Mouse (Mus musculus) heart, adult 2 months (tissue): Measurements from ENCODE around the gene H2al1k. TPM values are rescaled to one million over a fixed set of nuclear protein-coding genes. Genes with fewer than 3 reads are reported as not detected.
"Not testable (repeated sequence)": the region's sequence is repeated elsewhere in the genome, so short reads cannot be mapped to it uniquely, and the experiment has no call there.

Experiments
- DNase-seq, 2 experiments: peaks; one replicate each; pipeline ENCODE4 v3.0.0; 2021
- H3K27ac ChIP-seq: fragments of 200-600 bp; 2 replicates; pipeline ENCODE4 v1.8.1; 2022
- H3K27me3 ChIP-seq: fragments of 200-500 bp; 2 replicates; pipeline ENCODE4 v1.6.1; 2012; ENCODE audit warnings: mild to moderate bottlenecking, low read length, inconsistent platforms, mixed read lengths; ENCODE audit not compliant: control insufficient read depth, insufficient read depth
- H3K36me3 ChIP-seq: fragments of 200-500 bp; 2 replicates; pipeline ENCODE4 v1.6.1; 2012; ENCODE audit warnings: low read length, inconsistent platforms; ENCODE audit not compliant: control insufficient read depth, insufficient read depth
- H3K4me1 ChIP-seq: fragments of 200-500 bp; 2 replicates; pipeline ENCODE4 v1.6.1; 2011; ENCODE audit warnings: low read length; ENCODE audit not compliant: control insufficient read depth, insufficient read depth
- H3K4me3 ChIP-seq: fragments of 200-600 bp; 2 replicates; pipeline ENCODE4 v1.8.1; 2022
- H3K79me2 ChIP-seq: fragments of 200-500 bp; replicated peaks from 2 replicates; pipeline ENCODE4 v1.6.1; 2012; ENCODE audit warnings: mild to moderate bottlenecking, inconsistent platforms, low read length, moderate library complexity, mixed read lengths; ENCODE audit not compliant: control insufficient read depth, insufficient read depth
- H3K9ac ChIP-seq: fragments of 200-500 bp; 2 replicates; pipeline ENCODE4 v1.6.1; 2012; ENCODE audit warnings: low read depth, mild to moderate bottlenecking, control low read depth, inconsistent platforms, low read length, mixed read lengths
- CTCF ChIP-seq: fragments of 200-600 bp; IDR thresholded peaks from 2 replicates; pipeline ENCODE4 v1.8.1; 2022; ENCODE audit warnings: antibody characterized with exemption, mild to moderate bottlenecking, moderate library complexity
- EP300 ChIP-seq: fragments of 200-500 bp; IDR thresholded peaks from 2 replicates; pipeline ENCODE4 v1.6.1; 2011; ENCODE audit warnings: low read depth, low read length, control low read depth; ENCODE audit not compliant: insufficient read depth
- POLR2A ChIP-seq: fragments of 200-500 bp; IDR thresholded peaks from 2 replicates; pipeline ENCODE4 v1.6.1; 2011; ENCODE audit warnings: mild to moderate bottlenecking, low read depth, low read length, control low read depth; ENCODE audit not compliant: insufficient read depth
- WGBS: fragments of 180-500 bp; shearing (Covaris S2); methylation state at CpG from one replicate; pipeline ENCODE4 v1.1.7; 2018; 5-methylcytosine and 5-hydroxymethylcytosine counted together
- intact Hi-C: fragments of 180-260 bp; cut with DNase I; formaldehyde crosslinking; loops from one replicate; pipeline ENCODE4 v1.15.1; 2025
- long read RNA-seq: library from polyadenylated mRNA; stranded (forward); transcript quantifications from one replicate; pipeline ENCODE4 v2.0.0, GENCODE M21; 2021
- polyA plus RNA-seq: library from polyadenylated mRNA; depleted of rRNA; stranded (reverse); fragments of >200 nt; gene quantifications from 2 replicates; pipeline ENCODE4 v1.2.3, GENCODE M21; 2012; rRNA removed
- total RNA-seq, 2 experiments: library from RNA; stranded (reverse); gene quantifications; 2 replicates each; pipeline ENCODE4 v1.2.3; 2021

The H2al1k gene
- total RNA-seq (not detected), polyA plus RNA-seq (0.44 TPM in 1 of 2 replicates, not detected in the other)
- long read RNA-seq: 0 reads

DNA sequence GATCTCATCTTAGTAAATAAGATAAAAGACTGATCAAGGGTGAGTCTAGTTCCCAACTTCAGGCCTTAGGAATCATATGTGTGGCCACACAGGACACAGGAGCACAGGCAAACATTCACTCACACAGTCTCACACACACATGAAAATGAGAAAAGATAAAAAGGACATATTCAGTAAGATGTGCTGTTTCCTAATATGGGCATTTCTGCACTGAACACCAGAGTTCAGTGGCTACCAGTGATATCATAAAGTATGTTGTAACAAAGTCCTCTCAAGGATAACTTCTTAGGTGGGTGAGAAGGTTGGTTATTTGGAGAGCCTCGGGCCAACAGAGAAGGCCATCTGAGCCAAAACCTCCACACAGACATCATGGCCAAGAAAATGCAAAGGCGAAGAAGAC lies at the start of gene H2al1k:
Gene H2al1k, plus strand, starts transcription at position 301 of the 400 bp plus-strand sequence.
- H3K36me3 ChIP-seq, DNase-seq, H3K27ac ChIP-seq, H3K4me3 ChIP-seq, H3K9ac ChIP-seq, H3K79me2 ChIP-seq, intact Hi-C loops, H3K27me3 ChIP-seq, H3K4me1 ChIP-seq: not testable (repeated sequence)
- no CpG with 5 or more reads among the region's 2 CpGs for WGBS

DNA sequence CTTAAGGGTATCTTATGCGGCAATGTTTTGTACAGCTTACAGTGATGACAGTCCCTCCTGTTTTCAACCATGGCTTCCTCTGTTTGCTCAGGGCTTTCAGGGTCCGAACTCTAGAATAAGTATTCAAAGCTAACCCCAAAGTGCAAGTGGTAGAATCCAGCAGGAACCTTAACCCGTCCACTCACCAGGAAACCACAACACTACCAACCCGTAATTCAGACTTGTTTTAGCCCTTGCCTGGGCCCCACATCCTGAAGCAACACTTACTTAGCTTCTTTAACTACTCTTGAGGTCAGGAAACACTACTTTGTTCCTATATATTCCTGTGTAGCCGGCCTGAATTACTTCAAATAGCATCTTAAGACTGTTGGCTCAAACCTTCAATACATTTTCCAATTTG lies 47.6 kb upstream of the H2al1k start:
- WGBS: 73% methylated on average over 5 of the region's 5 CpGs
- intact Hi-C loops: no loop called here
- Histone ChIP-seq H3K4me1 (no peaks in the 10 kb centered on the region), H3K4me3 (no peak overlapping the region), H3K36me3 (no peaks in the 10 kb centered on the region), H3K9ac (no peak overlapping the region), H3K27ac (no peak overlapping the region), H3K79me2 (no peaks in the 10 kb centered on the region), H3K27me3 (no peaks in the 10 kb centered on the region)
- DNase-seq: no peak
- no peak for TF ChIP-seq POLR2A

DNA sequence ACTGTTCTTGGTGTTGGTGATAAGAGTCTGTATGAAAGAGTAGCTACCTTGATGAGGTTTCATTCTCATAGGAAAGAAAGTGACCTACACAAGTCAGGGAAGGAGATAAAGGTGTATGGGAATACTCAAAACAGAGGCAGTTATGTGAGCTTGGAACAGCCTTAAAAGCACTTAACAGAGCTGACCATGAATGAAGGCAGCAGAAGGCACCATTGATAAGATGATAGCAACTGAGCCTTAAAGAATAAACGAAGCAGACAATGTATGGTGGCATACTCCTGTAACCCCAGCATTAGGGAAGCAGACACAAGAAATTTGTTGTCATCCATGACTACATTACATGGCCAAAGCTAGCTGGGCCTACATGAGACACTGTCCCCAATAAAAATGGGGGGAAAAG lies 47.0 kb upstream of the H2al1k start:
- Histone ChIP-seq H3K4me3 (no peak overlapping the region), H3K9ac (no peak overlapping the region), H3K27me3 (no peaks in the 10 kb centered on the region), H3K4me1 (no peaks in the 10 kb centered on the region), H3K27ac (no peak overlapping the region), H3K79me2 (no peaks in the 10 kb centered on the region), H3K36me3 (no peaks in the 10 kb centered on the region)
- no peak for DNase-seq
- intact Hi-C loops: no loop called here
- WGBS: 61% methylated on average over 1 of the region's 1 CpGs
- no peak for TF ChIP-seq POLR2A
- no peak for TF ChIP-seq EP300
- no peak for TF ChIP-seq CTCF

DNA sequence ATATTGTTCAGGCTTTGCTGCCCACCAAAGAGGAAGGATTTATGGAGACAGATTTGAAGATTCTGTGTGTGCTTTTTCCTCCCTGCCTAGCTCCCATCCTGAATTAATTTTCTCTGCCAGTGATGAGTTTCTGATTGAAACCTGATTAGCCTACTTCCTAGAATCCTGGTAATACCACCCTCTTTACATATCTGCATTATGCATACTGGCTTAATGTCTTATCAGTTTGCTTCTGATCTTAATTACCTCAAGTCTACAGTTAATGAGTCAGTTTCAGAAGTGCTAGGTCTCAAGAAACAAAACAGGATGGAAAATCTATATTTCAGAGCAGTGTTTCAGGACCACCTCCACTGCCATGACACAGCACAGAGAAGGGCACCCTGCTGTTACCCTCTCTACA lies 34.0 kb upstream of the H2al1k start:
- DNase-seq, H3K9ac ChIP-seq, H3K36me3 ChIP-seq, H3K4me1 ChIP-seq, H3K79me2 ChIP-seq, H3K27ac ChIP-seq, H3K27me3 ChIP-seq, H3K4me3 ChIP-seq, intact Hi-C loops: not testable (repeated sequence)

DNA sequence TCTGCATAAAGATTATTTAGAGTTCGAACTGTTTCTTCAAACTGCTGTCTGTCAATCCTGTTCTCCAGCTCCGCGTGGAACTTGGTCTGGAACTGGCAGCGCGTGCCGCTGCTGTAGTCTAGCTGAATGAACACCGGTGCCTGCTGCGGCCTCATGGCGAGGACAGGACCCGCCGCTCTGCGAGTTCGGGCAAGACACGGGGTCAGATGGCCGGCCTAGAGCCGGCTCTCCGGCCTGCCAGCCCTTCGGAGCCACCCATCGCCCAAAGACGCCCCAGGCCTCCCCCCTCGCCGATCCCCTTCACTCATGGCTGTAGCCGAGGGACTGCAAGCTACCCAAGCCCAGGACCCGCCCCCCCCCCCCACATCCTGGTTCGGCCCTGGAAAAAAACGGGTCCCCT lies 22.5 kb upstream of the H2al1k start:
- H3K36me3 ChIP-seq, intact Hi-C loops, H3K27me3 ChIP-seq: not testable (repeated sequence)

DNA sequence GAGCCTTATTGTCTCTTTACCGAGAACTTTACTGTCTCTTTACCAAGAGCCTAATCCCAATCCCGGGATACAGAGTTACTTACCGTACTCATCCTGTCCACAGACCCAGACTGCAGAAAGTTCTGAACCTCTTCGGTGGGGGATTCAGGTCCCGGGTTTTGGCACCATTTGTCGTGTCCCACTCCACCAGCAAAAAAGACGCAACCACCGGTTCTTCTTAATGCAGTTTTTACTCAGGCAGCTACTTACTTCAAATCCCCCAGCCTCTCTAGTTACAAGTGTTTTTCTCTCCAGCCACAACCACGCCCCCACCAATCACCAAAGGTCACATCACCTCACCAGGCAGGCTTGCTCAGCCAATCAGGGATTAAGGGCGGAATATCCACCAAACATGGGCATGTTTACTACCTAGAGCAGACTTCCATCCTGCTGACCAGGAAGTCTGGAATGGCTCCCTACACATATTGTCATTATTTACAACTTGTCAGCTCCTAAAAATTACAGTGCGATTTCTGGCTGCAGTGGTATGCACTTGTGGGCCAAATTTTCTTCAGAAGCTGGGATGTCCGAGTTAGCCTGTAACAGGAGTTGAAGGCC lies 18.0 kb upstream of the H2al1k start:
- H3K9ac ChIP-seq, DNase-seq, H3K4me1 ChIP-seq, intact Hi-C loops, H3K27me3 ChIP-seq, H3K36me3 ChIP-seq, H3K79me2 ChIP-seq, H3K27ac ChIP-seq, H3K4me3 ChIP-seq: not testable (repeated sequence)
- 78% methylated on average over 12 of the region's 12 CpGs for WGBS

More for the DNA sequence above, 22.5 kb upstream of the H2al1k start:
- not testable (repeated sequence) for DNase-seq, H3K9ac ChIP-seq, H3K4me1 ChIP-seq, H3K79me2 ChIP-seq, H3K4me3 ChIP-seq, H3K27ac ChIP-seq
- 90% methylated on average over 25 of the region's 26 CpGs for WGBS

DNA sequence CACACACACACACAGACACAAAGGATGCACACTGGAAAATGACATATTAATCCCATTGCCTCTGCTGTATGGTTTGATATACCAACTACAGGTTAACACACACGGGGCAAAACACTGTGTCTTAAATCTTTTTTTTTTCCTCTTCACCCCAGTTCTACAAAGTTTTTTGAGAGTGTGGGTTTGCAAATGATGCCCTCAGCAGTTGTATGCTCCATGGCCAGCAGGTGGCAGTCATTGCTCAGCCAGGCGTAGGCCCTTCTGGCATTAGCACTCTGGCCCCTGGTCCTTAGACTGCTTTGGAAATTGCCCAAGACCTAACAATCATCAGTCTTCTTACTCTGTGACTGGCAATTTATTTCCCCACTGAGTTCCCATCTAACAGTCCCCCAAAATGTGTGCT lies 17.4 kb upstream of the H2al1k start:
- H3K9ac ChIP-seq, H3K79me2 ChIP-seq, intact Hi-C loops, H3K27me3 ChIP-seq, H3K36me3 ChIP-seq, H3K4me3 ChIP-seq, H3K27ac ChIP-seq, H3K4me1 ChIP-seq: not testable (repeated sequence)
- DNase-seq: peak; percentile 5 to 77
- WGBS: 41% methylated on average over 2 of the region's 2 CpGs
- peak; percentile 48 for TF ChIP-seq CTCF

DNA sequence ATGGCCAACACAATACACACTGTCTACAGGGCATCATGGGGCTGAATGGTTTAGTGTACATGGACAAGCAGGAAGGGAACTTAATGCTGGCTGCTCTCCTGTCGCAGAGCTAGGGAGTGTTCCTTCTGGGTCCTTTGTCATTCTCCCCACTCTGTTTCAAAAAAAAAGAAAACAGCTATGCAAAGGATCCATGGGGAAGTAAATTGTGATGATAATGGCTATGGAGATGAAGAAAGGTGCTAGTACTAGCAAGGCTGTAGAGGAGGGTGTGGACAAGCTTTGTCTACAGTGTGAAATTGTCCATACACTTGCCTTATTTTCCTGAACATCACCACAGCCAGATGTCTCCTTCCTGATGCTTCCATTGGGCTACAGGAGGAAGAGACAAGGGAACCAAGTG lies 15.4 kb upstream of the H2al1k start:
- H3K27ac ChIP-seq, H3K79me2 ChIP-seq, H3K4me1 ChIP-seq, H3K9ac ChIP-seq, H3K27me3 ChIP-seq, H3K4me3 ChIP-seq, H3K36me3 ChIP-seq, DNase-seq: not testable (repeated sequence)
- WGBS: 57% methylated on average over 1 of the region's 1 CpGs
- intact Hi-C loops: loop anchor here (5.0 kb wide), 1 partner anchor 182 kb away; no protein-coding TSS in a partner anchor
